Mouse (Mus musculus): ENCODE results near the gene Il10ra. TPM values are rescaled to one million over a fixed set of nuclear protein-coding genes. Genes with fewer than 3 reads are reported as not detected.
A peak's percentile ranks its signal among the peaks of the same experiment; 100 is the strongest.

Il10ra gene
- total RNA-seq, 2 experiments from 2014 or later: 3.8 to 4.3 TPM

- DNase-seq (ENCODE audit: low spot score in 2 of 2): peak; percentile 29 to 41
Measured at GRCm38 (mm10) chr9:45261466-45261865, 7.5 kb downstream of the Il10ra start.

- DNase-seq (ENCODE audit: low spot score in 2 of 2): no peak
Measured at GRCm38 (mm10) chr9:45259065-45259464, 9.9 kb downstream of the Il10ra start.

GRCm38 (mm10) chr9:45255967-45256366 is 13.0 kb downstream of the Il10ra start:
- DNase-seq (ENCODE audit: low spot score in 2 of 2): no peak

- DNase-seq (ENCODE audit: low spot score in 2 of 2): no peak
Measured at GRCm38 (mm10) chr9:45255431-45255830, 13.5 kb downstream of the Il10ra start.

GRCm38 (mm10) chr9:45254605-45255004 is 14.3 kb downstream of the Il10ra start:
- no peak for DNase-seq (ENCODE audit: low spot score in 2 of 2)

GRCm38 (mm10) chr9:45254021-45254420 is 14.9 kb downstream of the Il10ra start:
- no peak for DNase-seq (ENCODE audit: low spot score in 2 of 2)

- no peak for DNase-seq (ENCODE audit: low spot score in 2 of 2)
Measured at GRCm38 (mm10) chr9:45252395-45252794, 16.6 kb downstream of the Il10ra start.

GRCm38 (mm10) chr9:45251990-45252389 is 17.0 kb downstream of the Il10ra start:
- no peak for DNase-seq (ENCODE audit: low spot score in 2 of 2)

- DNase-seq (ENCODE audit: low spot score in 2 of 2): no peak
Measured at GRCm38 (mm10) chr9:45251281-45251680, 17.7 kb downstream of the Il10ra start.

- DNase-seq (ENCODE audit: low spot score in 2 of 2): no peak
Measured at GRCm38 (mm10) chr9:45250306-45250705, 18.6 kb downstream of the Il10ra start.

- no peak for DNase-seq (ENCODE audit: low spot score in 2 of 2)
Measured at GRCm38 (mm10) chr9:45247536-45247935, 21.4 kb downstream of the Il10ra start.

GRCm38 (mm10) chr9:45246060-45246459 is 22.9 kb downstream of the Il10ra start:
- DNase-seq (ENCODE audit: low spot score in 2 of 2): no peak

- DNase-seq (ENCODE audit: low spot score in 2 of 2): no peak
Measured at GRCm38 (mm10) chr9:45245432-45245831, 23.5 kb downstream of the Il10ra start.

GRCm38 (mm10) chr9:45241397-45241796 is 27.6 kb downstream of the Il10ra start:
- DNase-seq (ENCODE audit: low spot score in 2 of 2): no peak

- DNase-seq (ENCODE audit: low spot score in 2 of 2): no peak
Measured at GRCm38 (mm10) chr9:45236744-45237143, 32.2 kb downstream of the Il10ra start.

GRCm38 (mm10) chr9:45235668-45236227 is 33.2 kb downstream of the Il10ra start:
- DNase-seq (ENCODE audit: low spot score in 2 of 2): no peak

- no peak for DNase-seq (ENCODE audit: low spot score in 2 of 2)
Measured at GRCm38 (mm10) chr9:45229359-45229758, 39.6 kb downstream of the Il10ra start.

- DNase-seq (ENCODE audit: low spot score in 2 of 2): peak; percentile 89 to 94
Measured at GRCm38 (mm10) chr9:45221567-45221966, 47.4 kb downstream of the Il10ra start.

GRCm38 (mm10) chr9:45219644-45220043 is 49.3 kb downstream of the Il10ra start:
- no peak for DNase-seq (ENCODE audit: low spot score in 2 of 2)

GRCm38 (mm10) chr9:45215526-45216179 is 53.3 kb downstream of the Il10ra start:
- DNase-seq (ENCODE audit: low spot score in 2 of 2): no peak

- DNase-seq (ENCODE audit: low spot score in 2 of 2): no peak
Measured at GRCm38 (mm10) chr9:45212001-45212400, 56.9 kb downstream of the Il10ra start.

- DNase-seq (ENCODE audit: low spot score in 2 of 2): no peak
Measured at GRCm38 (mm10) chr9:45207015-45207743, 61.8 kb downstream of the Il10ra start.
